Mouse (Mus musculus) cerebellum, adult 2 months (tissue): ENCODE measurements at regions not wholly inside any gene's neighbourhood (a gene's known extent, or its start where the extent isn't known, plus 50 kb on each side); places are given as distances from the start of the nearest gene placed in this dataset.
A peak's percentile ranks its signal among the peaks of the same experiment; 100 is the strongest.

Source experiments
- DNase-seq, 2 experiments: peaks; one replicate each; pipeline ENCODE4 v3.0.0; 2021
- H3K27ac ChIP-seq: fragments of 200-500 bp; 2 replicates; pipeline ENCODE4 v1.5.1; 2012; ENCODE audit warnings: low read length, control low read depth, inconsistent platforms; ENCODE audit not compliant: insufficient read depth
- H3K27me3 ChIP-seq: fragments of 200-500 bp; 2 replicates; pipeline ENCODE4 v1.6.1; 2012; ENCODE audit warnings: inconsistent platforms, mild to moderate bottlenecking, low read length, moderate library complexity; ENCODE audit not compliant: control insufficient read depth, insufficient read depth
- H3K4me1 ChIP-seq: fragments of 200-500 bp; 2 replicates; pipeline ENCODE4 v1.6.1; 2011; ENCODE audit warnings: low read length; ENCODE audit not compliant: control insufficient read depth, insufficient read depth
- H3K4me3 ChIP-seq: fragments of 200-500 bp; replicated peaks from 2 replicates; pipeline ENCODE3; 2011; ENCODE audit warnings: mild to moderate bottlenecking, low read depth, low read length, control low read depth; ENCODE audit not compliant: insufficient read depth
- CTCF ChIP-seq: fragments of 200-500 bp; IDR thresholded peaks from 2 replicates; pipeline ENCODE4 v1.5.1; 2011; ENCODE audit warnings: low read depth, mild to moderate bottlenecking, control low read depth, low read length, moderate library complexity, borderline replicate concordance; ENCODE audit not compliant: insufficient read depth
- POLR2A ChIP-seq: fragments of 200-500 bp; IDR thresholded peaks from 2 replicates; pipeline ENCODE4 v1.6.1; 2011; ENCODE audit warnings: low read length, control low read depth, borderline replicate concordance; ENCODE audit not compliant: insufficient read depth
- WGBS: fragments of 180-500 bp; shearing (Covaris S2); methylation state at CpG from one replicate; pipeline ENCODE4 v1.1.7; 2018; 5-methylcytosine and 5-hydroxymethylcytosine counted together

DNA sequence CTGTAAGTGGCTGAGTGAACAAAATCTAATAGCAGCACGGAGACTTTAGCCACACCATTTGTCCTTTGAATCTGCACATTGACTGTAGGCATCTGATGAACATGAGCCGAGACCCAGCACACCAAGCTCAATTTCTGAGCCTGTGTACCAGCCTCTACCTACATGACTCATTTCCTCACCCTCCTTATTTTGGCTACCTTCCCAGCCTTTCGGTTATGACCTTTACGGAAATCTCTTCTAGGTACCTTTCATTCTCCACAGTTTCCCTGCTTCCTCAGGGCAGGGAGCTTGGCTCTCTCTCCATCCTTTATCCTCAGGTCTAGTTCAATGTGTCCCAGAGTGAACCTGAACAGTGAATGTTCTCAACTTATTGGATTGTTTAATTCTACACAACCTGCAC, 77.3 kb upstream of the Hs3st1 start:
- Histone ChIP-seq H3K27me3 (no peaks in the 10 kb centered on the region), H3K4me3 (no peak overlapping the region), H3K4me1 (peaks cover 3% of the 10 kb centered on the region; the same call in 1 of the 2 replicates), H3K27ac (no peak overlapping the region)
- peak; percentile 32 to 85 for DNase-seq
- TF ChIP-seq CTCF = no peak
- no peak for TF ChIP-seq POLR2A
- WGBS = 18% methylated on average over 4 of the region's 4 CpGs

- Histone ChIP-seq H3K4me1 (no peaks in the 10 kb centered on the region), H3K4me3 (no peak overlapping the region), H3K27me3 (no peaks in the 10 kb centered on the region), H3K27ac (no peak overlapping the region)
- no peak for TF ChIP-seq CTCF
- TF ChIP-seq POLR2A = no peak
- DNase-seq = no peak
- 71% methylated on average over 2 of the region's 2 CpGs for whole genome bisulfite sequencing
Observed at GRCm38 (mm10) chr5:39824680-39825079, 69.4 kb upstream of the Hs3st1 start.

- WGBS = 84% methylated on average over 4 of the region's 4 CpGs
- H3K4me1 ChIP-seq = no peaks in the 10 kb centered on the region
- H3K27me3 ChIP-seq = no peaks in the 10 kb centered on the region
- H3K4me3 ChIP-seq = no peak overlapping the region
- no peak for DNase-seq
- no peak overlapping the region for H3K27ac ChIP-seq
- no peak for TF ChIP-seq CTCF
Observed at GRCm38 (mm10) chr5:39806643-39807042, 51.4 kb upstream of the Hs3st1 start.
